ENCODE assay signal across 8 mouse cellular contexts in genomic region chr2:174675642-174676041, GRCm38 (mm10). TPM values are rescaled to one million over a fixed set of nuclear protein-coding genes. Genes with fewer than 3 reads are reported as not detected.
DNase-seq lines count a peak whose midpoint lies in the region; ATAC-seq and TF ChIP-seq lines count a peak whose summit lies in the region.

No protein-coding gene starts in this region.

- H3K4me3 ChIP-seq in hindbrain, embryonic 10.5 days, result no peak overlapping the region
- H3K4me3 ChIP-seq in hindbrain, embryonic 12.5 days, result no peak overlapping the region
- no peak overlapping the region for H3K4me3 ChIP-seq in embryonic fibroblast, embryonic 13.5 days (ENCODE audit: insufficient read depth, low read length)
- no peak overlapping the region for H3K4me3 ChIP-seq in heart, postnatal 0 days (ENCODE audit: low read depth, low read length)

- peaks cover 36% of the 10 kb centered on the region for H3K4me1 ChIP-seq in hindbrain, embryonic 10.5 days (replicated peaks)
- peaks cover 18% of the 10 kb centered on the region for H3K4me1 ChIP-seq in hindbrain, embryonic 12.5 days
- 0 out of 2 replicates have a peak, but pooled peaks cover 2% of the 10 kb centered on the region for H3K4me1 ChIP-seq in embryonic fibroblast, embryonic 13.5 days (ENCODE audit: control insufficient read depth, insufficient read depth, low read length)
- H3K4me1 ChIP-seq in heart, postnatal 0 days (ENCODE audit: control insufficient read depth, insufficient read depth), result peaks cover 11% of the 10 kb centered on the region; the same call in 1 of the 2 replicates

- 15% methylated on average over 9 of the region's 9 CpGs for WGBS in hindbrain, embryonic 10.5 days
- 16% methylated on average over 9 of the region's 9 CpGs for WGBS in hindbrain, embryonic 12.5 days
- WGBS in heart, postnatal 0 days, result 12% methylated on average over 9 of the region's 9 CpGs

- peaks cover 41% of the 10 kb centered on the region for H3K27me3 ChIP-seq in hindbrain, embryonic 10.5 days (ENCODE audit: insufficient read depth, poor library complexity, severe bottlenecking)
- H3K27me3 ChIP-seq in hindbrain, embryonic 12.5 days, result peaks cover 15% of the 10 kb centered on the region
- H3K27me3 ChIP-seq in heart, postnatal 0 days (ENCODE audit: control insufficient read depth, insufficient read depth, low read length), result no peaks in the 10 kb centered on the region; the same call in 1 of the 2 replicates

- no peak for TF ChIP-seq EP300 in heart, postnatal 0 days (IDR thresholded peaks at IDR 0.05; ENCODE audit: low read depth)

- DNase-seq in hindbrain, embryonic 10.5 days (ENCODE audit: low spot score), result peak; percentile 82
- peak; percentile 83 for DNase-seq in brain, adult 2 months (ENCODE audit: low read depth, low spot score)
- DNase-seq in heart, postnatal 0 days (ENCODE audit: low spot score), result peak; percentile 64
- peak; percentile 85 for DNase-seq in layer of hippocampus, postnatal 10 days (ENCODE audit: low spot score in 2 of 2)
- DNase-seq in skeletal muscle tissue, adult 2 months (ENCODE audit: low read depth, low spot score), result peak; percentile 59

- H3K27ac ChIP-seq in hindbrain, embryonic 10.5 days, result no peak overlapping the region
- H3K27ac ChIP-seq in hindbrain, embryonic 12.5 days, result no peak overlapping the region
- no peak overlapping the region for H3K27ac ChIP-seq in embryonic fibroblast, embryonic 13.5 days (ENCODE audit: insufficient read depth, low read length)
- no peak overlapping the region for H3K27ac ChIP-seq in heart, postnatal 0 days (ENCODE audit: low read depth)

- H3K4me2 ChIP-seq in hindbrain, embryonic 12.5 days (replicated peaks), result no peak overlapping the region
- no peak overlapping the region for H3K4me2 ChIP-seq in heart, postnatal 0 days (ENCODE audit: low read depth, low read length)

- H3K9ac ChIP-seq in hindbrain, embryonic 12.5 days, result no peak overlapping the region
- H3K9ac ChIP-seq in heart, postnatal 0 days (replicated peaks; ENCODE audit: low read depth, low read length), result no peak overlapping the region

- TF ChIP-seq CTCF in embryonic fibroblast, embryonic 13.5 days (IDR thresholded peaks at IDR 0.05; ENCODE audit: borderline replicate concordance, insufficient read depth, low read length), result peak; percentile 68; the same call in 1 of the 2 replicates
- TF ChIP-seq CTCF in heart, postnatal 0 days (IDR thresholded peaks at IDR 0.05; ENCODE audit: low read depth), result peak; percentile 94

- ATAC-seq in hindbrain, embryonic 12.5 days (ENCODE audit: low FRiP score), result no peak
- ATAC-seq in heart, postnatal 0 days (ENCODE audit: insufficient read depth, low read depth), result peak; percentile 59; the same call in 1 of the 2 replicates
- peak; percentile 78 for ATAC-seq in megakaryocyte progenitor cell, adult 5-6 weeks (replicated peaks; ENCODE audit: poor library complexity)

- no peak for TF ChIP-seq POLR2A in embryonic fibroblast, embryonic 13.5 days (IDR thresholded peaks at IDR 0.05; ENCODE audit: low read depth, low read length)

- no peaks in the 10 kb centered on the region for H3K36me3 ChIP-seq in hindbrain, embryonic 10.5 days
- no peaks in the 10 kb centered on the region for H3K36me3 ChIP-seq in hindbrain, embryonic 12.5 days
- H3K36me3 ChIP-seq in heart, postnatal 0 days (replicated peaks; ENCODE audit: control insufficient read depth, insufficient read depth, low read length), result no peaks in the 10 kb centered on the region

- H3K9me3 ChIP-seq in hindbrain, embryonic 10.5 days, result no peaks in the 10 kb centered on the region
- no peaks in the 10 kb centered on the region for H3K9me3 ChIP-seq in hindbrain, embryonic 12.5 days (replicated peaks)
- H3K9me3 ChIP-seq in heart, postnatal 0 days (replicated peaks; ENCODE audit: control insufficient read depth, low read length), result no peaks in the 10 kb centered on the region

RNA-seq across cellular contexts. Expression of gene Zfp831, which starts 32.3 kb away (rescaled TPM):
- polyA plus RNA-seq in hindbrain, embryonic 10.5 days (2016; fragmentation: Nextera tagmentation; extraction: Ambion mirVana), result not detected in 2 replicates
- 0.03 TPM in 1 of 2 replicates, not detected in the other for polyA plus RNA-seq in hindbrain, embryonic 12.5 days (2016; fragmentation: Nextera tagmentation; extraction: Ambion mirVana)
- not detected in 2 replicates for polyA plus RNA-seq in embryonic fibroblast, embryonic 13.5 days (2011; ENCODE audit: insufficient read length, low read depth, missing spikeins)
- total RNA-seq in heart, postnatal 0 days (2014; rRNA removed; ENCODE audit: low replicate concordance), result 0.19 TPM in 1 of 2 replicates, not detected in the other
- 0.01 TPM in 2 replicates for polyA plus RNA-seq in heart, postnatal 0 days (2015; fragmentation: Nextera tagmentation; extraction: Ambion mirVana)
- total RNA-seq in layer of hippocampus, postnatal 10 days (2021), result 1 to 10 TPM; 3.8 TPM
- total RNA-seq in megakaryocyte progenitor cell, adult 5-6 weeks (2015), result 0.76 and 1.5 TPM in 2 replicates
- 0.67 and 1.1 TPM in 2 replicates for total RNA-seq in megakaryocyte progenitor cell, adult 5-6 weeks (2017)
